Mouse (Mus musculus): ENCODE measurements at regions not wholly inside any gene's neighbourhood (a gene's known extent, or its start where the extent isn't known, plus 50 kb on each side); places are given as distances from the start of the nearest gene placed in this dataset.

GRCm38 (mm10) chr16:85680351-85680750 is 122.6 kb downstream of the Adamts1 start:
- Histone ChIP-seq H3K9ac (ENCODE audit: low read depth, low read length) (no peak overlapping the region), H3K4me1 (ENCODE audit: control insufficient read depth, insufficient read depth, low read length) (0 out of 2 replicates have a peak, but pooled peaks cover 3% of the 10 kb centered on the region), H3K4me2 (ENCODE audit: low read depth, low read length) (no peak overlapping the region), H3K9me3 (ENCODE audit: control insufficient read depth, low read length) (no peaks in the 10 kb centered on the region), H3K4me3 (ENCODE audit: low read length) (no peak overlapping the region), H3K36me3 (ENCODE audit: control insufficient read depth, insufficient read depth, low read length) (no peaks in the 10 kb centered on the region), H3K27me3 (replicated peaks; ENCODE audit: control insufficient read depth, insufficient read depth, low read length) (no peaks in the 10 kb centered on the region), H3K27ac (ENCODE audit: low read length) (no peak overlapping the region)
- 41% methylated on average over 6 of the region's 6 CpGs for WGBS
- ATAC-seq: 0 out of 2 replicates have a peak, but pooled peaks have one; percentile 31

GRCm38 (mm10) chr16:85678781-85679180 is 124.1 kb downstream of the Adamts1 start:
- Histone ChIP-seq H3K27ac (ENCODE audit: low read length) (no peak overlapping the region), H3K9ac (ENCODE audit: low read depth, low read length) (no peak overlapping the region), H3K27me3 (replicated peaks; ENCODE audit: control insufficient read depth, insufficient read depth, low read length) (no peaks in the 10 kb centered on the region), H3K4me2 (ENCODE audit: low read depth, low read length) (no peak overlapping the region), H3K4me1 (ENCODE audit: control insufficient read depth, insufficient read depth, low read length) (0 out of 2 replicates have a peak, but pooled peaks cover 3% of the 10 kb centered on the region), H3K4me3 (ENCODE audit: low read length) (no peak overlapping the region), H3K9me3 (ENCODE audit: control insufficient read depth, low read length) (no peaks in the 10 kb centered on the region), H3K36me3 (ENCODE audit: control insufficient read depth, insufficient read depth, low read length) (no peaks in the 10 kb centered on the region)
- ATAC-seq: no peak
- 24% methylated on average over 1 of the region's 1 CpGs for WGBS

DNA sequence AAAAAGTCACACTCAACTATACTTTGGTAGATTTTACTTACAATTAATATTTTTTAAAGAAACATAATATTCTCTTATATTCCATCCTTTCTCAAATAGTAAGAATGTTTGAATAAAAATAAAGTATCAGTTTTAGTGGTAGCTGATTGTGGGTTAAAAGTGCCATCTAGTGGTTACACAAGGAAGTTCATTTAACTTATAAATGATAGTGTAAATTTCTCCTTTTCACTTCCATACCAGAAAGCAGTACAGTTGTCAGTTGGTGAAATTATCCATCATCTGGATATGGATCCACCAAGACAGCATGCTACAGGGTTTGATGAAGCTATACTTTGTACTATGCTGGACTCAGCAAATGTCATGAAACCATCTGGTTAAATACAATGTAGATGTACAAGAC is 124.7 kb downstream of the Adamts1 start:
- no peak for ATAC-seq
- Histone ChIP-seq H3K27ac (ENCODE audit: low read length) (no peak overlapping the region), H3K4me3 (ENCODE audit: low read length) (no peak overlapping the region), H3K4me2 (ENCODE audit: low read depth, low read length) (no peak overlapping the region), H3K9ac (ENCODE audit: low read depth, low read length) (no peak overlapping the region), H3K36me3 (ENCODE audit: control insufficient read depth, insufficient read depth, low read length) (no peaks in the 10 kb centered on the region), H3K9me3 (ENCODE audit: control insufficient read depth, low read length) (no peaks in the 10 kb centered on the region), H3K27me3 (replicated peaks; ENCODE audit: control insufficient read depth, insufficient read depth, low read length) (no peaks in the 10 kb centered on the region), H3K4me1 (ENCODE audit: control insufficient read depth, insufficient read depth, low read length) (0 out of 2 replicates have a peak, but pooled peaks cover 3% of the 10 kb centered on the region)

- peak; percentile 58; the same call in 1 of the 2 replicates for ATAC-seq
- H3K4me2 ChIP-seq (ENCODE audit: low read depth, low read length): no peak overlapping the region
- no peaks in the 10 kb centered on the region for H3K9me3 ChIP-seq (ENCODE audit: control insufficient read depth, low read length)
- no peak overlapping the region for H3K27ac ChIP-seq (ENCODE audit: low read length)
- no peak overlapping the region for H3K9ac ChIP-seq (ENCODE audit: low read depth, low read length)
- H3K4me1 ChIP-seq (ENCODE audit: control insufficient read depth, insufficient read depth, low read length): 0 out of 2 replicates have a peak, but pooled peaks cover 3% of the 10 kb centered on the region
- no peaks in the 10 kb centered on the region for H3K36me3 ChIP-seq (ENCODE audit: control insufficient read depth, insufficient read depth, low read length)
- no peaks in the 10 kb centered on the region for H3K27me3 ChIP-seq (replicated peaks; ENCODE audit: control insufficient read depth, insufficient read depth, low read length)
- 31% methylated on average over 9 of the region's 9 CpGs for WGBS
- H3K4me3 ChIP-seq (ENCODE audit: low read length): no peak overlapping the region
These were observed 123.8 kb upstream of the Cyyr1 start for GRCm38 (mm10) chr16:85677027-85677426.

DNA sequence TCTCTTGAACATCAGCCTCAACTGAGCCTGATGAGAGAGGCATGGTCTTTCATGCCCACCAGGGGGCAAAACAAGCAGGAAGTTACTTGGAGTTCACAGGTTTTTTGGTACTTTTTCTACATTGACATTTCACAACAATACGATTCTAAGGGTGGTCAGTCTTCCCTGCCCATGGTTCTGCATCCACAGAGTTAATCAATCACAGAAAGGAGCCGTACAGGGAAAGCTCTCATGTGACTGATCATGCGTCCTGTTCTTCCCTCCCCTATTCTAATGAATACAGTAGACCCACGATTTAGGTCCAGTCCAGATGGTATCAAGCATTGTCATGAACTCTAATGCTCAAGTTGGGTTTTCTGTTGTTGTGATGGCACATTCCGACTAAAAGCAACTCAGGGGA is 115.6 kb upstream of the Cyyr1 start:
- Histone ChIP-seq H3K27ac (ENCODE audit: low read length) (no peak overlapping the region), H3K27me3 (replicated peaks; ENCODE audit: control insufficient read depth, insufficient read depth, low read length) (no peaks in the 10 kb centered on the region), H3K9me3 (ENCODE audit: control insufficient read depth, low read length) (no peaks in the 10 kb centered on the region), H3K4me3 (ENCODE audit: low read length) (no peak overlapping the region), H3K36me3 (ENCODE audit: control insufficient read depth, insufficient read depth, low read length) (no peaks in the 10 kb centered on the region), H3K9ac (ENCODE audit: low read depth, low read length) (no peak overlapping the region), H3K4me2 (ENCODE audit: low read depth, low read length) (no peak overlapping the region), H3K4me1 (ENCODE audit: control insufficient read depth, insufficient read depth, low read length) (no peaks in the 10 kb centered on the region)
- whole genome bisulfite sequencing: 75% methylated on average over 5 of the region's 5 CpGs
- no peak for ATAC-seq

- H3K4me3 ChIP-seq (ENCODE audit: low read length): no peak overlapping the region
- H3K4me2 ChIP-seq (ENCODE audit: low read depth, low read length): no peak overlapping the region
- no peaks in the 10 kb centered on the region for H3K9me3 ChIP-seq (ENCODE audit: control insufficient read depth, low read length)
- no peaks in the 10 kb centered on the region for H3K27me3 ChIP-seq (replicated peaks; ENCODE audit: control insufficient read depth, insufficient read depth, low read length)
- no peak overlapping the region for H3K27ac ChIP-seq (ENCODE audit: low read length)
- 47% methylated on average over 1 of the region's 1 CpGs for WGBS
- ATAC-seq: no peak
- no peaks in the 10 kb centered on the region for H3K4me1 ChIP-seq (ENCODE audit: control insufficient read depth, insufficient read depth, low read length)
- H3K36me3 ChIP-seq (ENCODE audit: control insufficient read depth, insufficient read depth, low read length): no peaks in the 10 kb centered on the region
- no peak overlapping the region for H3K9ac ChIP-seq (ENCODE audit: low read depth, low read length)
These were observed 114.6 kb upstream of the Cyyr1 start for GRCm38 (mm10) chr16:85667790-85668189.

DNA sequence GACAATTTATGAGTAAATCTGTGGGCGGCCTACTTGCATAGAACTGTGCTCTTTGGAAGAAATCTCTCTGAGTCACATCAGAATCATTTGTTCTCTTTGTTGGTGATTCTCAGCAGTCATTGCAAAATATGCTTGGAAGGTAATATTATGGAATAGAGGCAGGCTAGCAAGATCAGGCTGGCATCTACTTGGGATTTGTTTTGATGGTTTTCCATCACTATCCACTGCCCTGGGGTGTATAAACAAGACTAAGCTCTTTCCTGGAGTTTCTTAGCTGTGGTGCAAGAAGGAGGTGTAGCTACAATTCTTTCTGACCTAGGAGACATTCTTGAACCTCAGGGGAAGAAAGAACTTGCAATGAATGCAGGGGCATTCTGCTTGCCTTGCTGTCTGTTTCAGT is 96.3 kb upstream of the Cyyr1 start:
- Histone ChIP-seq H3K9ac (ENCODE audit: low read depth, low read length) (no peak overlapping the region), H3K4me2 (ENCODE audit: low read depth, low read length) (no peak overlapping the region), H3K36me3 (ENCODE audit: control insufficient read depth, insufficient read depth, low read length) (no peaks in the 10 kb centered on the region), H3K4me3 (ENCODE audit: low read length) (no peak overlapping the region), H3K9me3 (ENCODE audit: control insufficient read depth, low read length) (no peaks in the 10 kb centered on the region), H3K27me3 (replicated peaks; ENCODE audit: control insufficient read depth, insufficient read depth, low read length) (no peaks in the 10 kb centered on the region), H3K27ac (ENCODE audit: low read length) (no peak overlapping the region), H3K4me1 (ENCODE audit: control insufficient read depth, insufficient read depth, low read length) (no peaks in the 10 kb centered on the region)
- WGBS: 98% methylated on average over 1 of the region's 1 CpGs
- ATAC-seq: no peak

GRCm38 (mm10) chr16:85640992-85641391 is 87.8 kb upstream of the Cyyr1 start:
- WGBS: 70% methylated on average over 4 of the region's 4 CpGs
- Histone ChIP-seq H3K9me3 (ENCODE audit: control insufficient read depth, low read length) (no peaks in the 10 kb centered on the region), H3K4me3 (ENCODE audit: low read length) (no peak overlapping the region), H3K27me3 (replicated peaks; ENCODE audit: control insufficient read depth, insufficient read depth, low read length) (no peaks in the 10 kb centered on the region), H3K36me3 (ENCODE audit: control insufficient read depth, insufficient read depth, low read length) (no peaks in the 10 kb centered on the region), H3K4me2 (ENCODE audit: low read depth, low read length) (no peak overlapping the region), H3K4me1 (ENCODE audit: control insufficient read depth, insufficient read depth, low read length) (no peaks in the 10 kb centered on the region), H3K27ac (ENCODE audit: low read length) (no peak overlapping the region), H3K9ac (ENCODE audit: low read depth, low read length) (no peak overlapping the region)
- ATAC-seq: no peak

DNA sequence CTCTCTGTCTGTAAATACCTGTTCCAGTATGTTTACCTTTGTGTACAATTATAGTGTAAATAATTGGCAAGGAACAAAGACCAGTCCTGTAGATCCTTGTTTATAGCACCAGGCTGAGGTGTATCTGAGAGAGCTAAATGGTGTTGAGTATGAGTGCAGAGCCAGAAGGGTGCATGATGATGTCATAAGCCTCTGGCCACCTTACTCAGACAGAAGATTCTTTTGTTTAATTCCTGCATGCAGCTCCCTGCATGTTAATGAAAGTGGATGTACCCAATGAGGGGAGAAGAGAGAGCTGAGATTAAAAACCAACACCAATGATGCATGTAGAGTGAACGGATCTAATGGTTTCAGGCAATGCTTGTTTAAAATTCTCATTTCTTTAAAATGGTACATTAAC is 83.9 kb upstream of the Cyyr1 start:
- 98% methylated on average over 1 of the region's 1 CpGs for WGBS
- ATAC-seq: no peak
- H3K9ac ChIP-seq (ENCODE audit: low read depth, low read length): no peak overlapping the region
- no peak overlapping the region for H3K27ac ChIP-seq (ENCODE audit: low read length)
- no peak overlapping the region for H3K4me2 ChIP-seq (ENCODE audit: low read depth, low read length)
- no peaks in the 10 kb centered on the region for H3K36me3 ChIP-seq (ENCODE audit: control insufficient read depth, insufficient read depth, low read length)
- no peaks in the 10 kb centered on the region for H3K4me1 ChIP-seq (ENCODE audit: control insufficient read depth, insufficient read depth, low read length)
- no peaks in the 10 kb centered on the region for H3K9me3 ChIP-seq (ENCODE audit: control insufficient read depth, low read length)
- H3K4me3 ChIP-seq (ENCODE audit: low read length): no peak overlapping the region
- H3K27me3 ChIP-seq (replicated peaks; ENCODE audit: control insufficient read depth, insufficient read depth, low read length): no peaks in the 10 kb centered on the region

- H3K9me3 ChIP-seq (ENCODE audit: control insufficient read depth, low read length): no peaks in the 10 kb centered on the region
- H3K36me3 ChIP-seq (ENCODE audit: control insufficient read depth, insufficient read depth, low read length): no peaks in the 10 kb centered on the region
- WGBS: 82% methylated on average over 3 of the region's 3 CpGs
- H3K27me3 ChIP-seq (replicated peaks; ENCODE audit: control insufficient read depth, insufficient read depth, low read length): no peaks in the 10 kb centered on the region
- ATAC-seq: peak; percentile 80
- H3K4me2 ChIP-seq (ENCODE audit: low read depth, low read length): no peak overlapping the region
- no peaks in the 10 kb centered on the region for H3K4me1 ChIP-seq (ENCODE audit: control insufficient read depth, insufficient read depth, low read length)
- no peak overlapping the region for H3K9ac ChIP-seq (ENCODE audit: low read depth, low read length)
- H3K27ac ChIP-seq (ENCODE audit: low read length): no peak overlapping the region
- H3K4me3 ChIP-seq (ENCODE audit: low read length): no peak overlapping the region
These were observed 76.5 kb upstream of the Cyyr1 start for GRCm38 (mm10) chr16:85629738-85630137.

All from intestine, embryonic 16.5 days (tissue).